Mouse (Mus musculus) heart, adult 2 months (tissue): ENCODE measurements around the gene Lrrc4c. TPM values are rescaled to one million over a fixed set of nuclear protein-coding genes. Genes with fewer than 3 reads are reported as not detected.

Source experiments
- DNase-seq, 2 experiments: peaks; one replicate each; pipeline ENCODE4 v3.0.0; 2021
- H3K27ac ChIP-seq: fragments of 200-600 bp; 2 replicates; pipeline ENCODE4 v1.8.1; 2022
- H3K27me3 ChIP-seq: fragments of 200-500 bp; 2 replicates; pipeline ENCODE4 v1.6.1; 2012; ENCODE audit warnings: mild to moderate bottlenecking, low read length, inconsistent platforms, mixed read lengths; ENCODE audit not compliant: control insufficient read depth, insufficient read depth
- H3K36me3 ChIP-seq: fragments of 200-500 bp; 2 replicates; pipeline ENCODE4 v1.6.1; 2012; ENCODE audit warnings: low read length, inconsistent platforms; ENCODE audit not compliant: control insufficient read depth, insufficient read depth
- H3K4me1 ChIP-seq: fragments of 200-500 bp; 2 replicates; pipeline ENCODE4 v1.6.1; 2011; ENCODE audit warnings: low read length; ENCODE audit not compliant: control insufficient read depth, insufficient read depth
- H3K4me3 ChIP-seq: fragments of 200-600 bp; 2 replicates; pipeline ENCODE4 v1.8.1; 2022
- H3K79me2 ChIP-seq: fragments of 200-500 bp; replicated peaks from 2 replicates; pipeline ENCODE4 v1.6.1; 2012; ENCODE audit warnings: mild to moderate bottlenecking, inconsistent platforms, low read length, moderate library complexity, mixed read lengths; ENCODE audit not compliant: control insufficient read depth, insufficient read depth
- H3K9ac ChIP-seq: fragments of 200-500 bp; 2 replicates; pipeline ENCODE4 v1.6.1; 2012; ENCODE audit warnings: low read depth, mild to moderate bottlenecking, control low read depth, inconsistent platforms, low read length, mixed read lengths
- CTCF ChIP-seq: fragments of 200-600 bp; IDR thresholded peaks from 2 replicates; pipeline ENCODE4 v1.8.1; 2022; ENCODE audit warnings: antibody characterized with exemption, mild to moderate bottlenecking, moderate library complexity
- EP300 ChIP-seq: fragments of 200-500 bp; IDR thresholded peaks from 2 replicates; pipeline ENCODE4 v1.6.1; 2011; ENCODE audit warnings: low read depth, low read length, control low read depth; ENCODE audit not compliant: insufficient read depth
- POLR2A ChIP-seq: fragments of 200-500 bp; IDR thresholded peaks from 2 replicates; pipeline ENCODE4 v1.6.1; 2011; ENCODE audit warnings: mild to moderate bottlenecking, low read depth, low read length, control low read depth; ENCODE audit not compliant: insufficient read depth
- WGBS: fragments of 180-500 bp; shearing (Covaris S2); methylation state at CpG from one replicate; pipeline ENCODE4 v1.1.7; 2018; 5-methylcytosine and 5-hydroxymethylcytosine counted together
- intact Hi-C: fragments of 180-260 bp; cut with DNase I; formaldehyde crosslinking; loops from one replicate; pipeline ENCODE4 v1.15.1; 2025
- polyA plus RNA-seq: library from polyadenylated mRNA; depleted of rRNA; stranded (reverse); fragments of >200 nt; gene quantifications from 2 replicates; pipeline ENCODE4 v1.2.3, GENCODE M21; 2012
- total RNA-seq, 2 experiments: library from RNA; stranded (reverse); gene quantifications; 2 replicates each; pipeline ENCODE4 v1.2.3; 2021

Lrrc4c gene
- total and polyA plus RNA-seq, 3 experiments = 0.20 to 0.39 (median 0.23) TPM

DNA sequence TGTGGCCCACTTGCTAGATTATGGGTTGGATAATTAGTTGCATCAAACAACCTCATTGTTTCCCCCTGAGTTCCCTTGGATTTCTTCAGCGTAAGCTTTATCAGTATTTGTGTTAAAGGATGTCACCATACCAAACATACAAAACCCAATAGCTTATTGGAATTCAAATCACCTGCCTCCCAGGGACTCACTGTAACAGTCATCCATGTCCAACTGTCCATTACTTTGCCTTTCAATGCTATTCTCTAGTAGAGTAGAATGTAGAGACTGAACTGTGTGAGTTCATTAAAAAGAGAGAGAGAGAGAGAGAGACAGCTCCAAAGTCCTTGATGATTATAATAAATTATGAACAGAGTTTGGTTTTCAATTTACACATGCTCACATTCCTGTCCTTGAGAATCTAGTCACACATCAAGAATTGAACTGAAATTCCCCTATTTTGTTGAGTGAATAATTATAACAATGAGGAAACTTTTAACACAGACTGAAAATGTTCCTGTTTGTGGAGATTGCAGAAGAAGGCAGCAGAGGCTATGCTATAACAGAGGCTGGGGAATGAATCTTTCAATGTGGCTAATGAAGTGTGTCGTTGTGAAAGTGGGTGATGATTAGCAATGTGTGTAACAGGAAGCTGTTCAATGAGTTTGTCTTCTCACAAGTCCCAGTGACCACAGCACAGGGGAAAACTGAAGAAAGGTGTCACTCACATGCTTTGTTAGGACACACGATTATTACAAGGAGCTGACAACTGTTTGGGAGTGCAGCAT, 181.3 kb downstream of the Lrrc4c start:
- H3K27me3 ChIP-seq = no peaks in the 10 kb centered on the region
- WGBS = 55% methylated on average over 3 of the region's 3 CpGs
- no peak overlapping the region for H3K4me3 ChIP-seq
- no peaks in the 10 kb centered on the region for H3K79me2 ChIP-seq
- TF ChIP-seq EP300 (no peak), POLR2A (no peak), CTCF (no peak)
- H3K9ac ChIP-seq = no peak overlapping the region
- no peak for DNase-seq
- no peaks in the 10 kb centered on the region for H3K4me1 ChIP-seq
- no peak overlapping the region for H3K27ac ChIP-seq
- no peaks in the 10 kb centered on the region for H3K36me3 ChIP-seq
- intact Hi-C loops = no loop called here

DNA sequence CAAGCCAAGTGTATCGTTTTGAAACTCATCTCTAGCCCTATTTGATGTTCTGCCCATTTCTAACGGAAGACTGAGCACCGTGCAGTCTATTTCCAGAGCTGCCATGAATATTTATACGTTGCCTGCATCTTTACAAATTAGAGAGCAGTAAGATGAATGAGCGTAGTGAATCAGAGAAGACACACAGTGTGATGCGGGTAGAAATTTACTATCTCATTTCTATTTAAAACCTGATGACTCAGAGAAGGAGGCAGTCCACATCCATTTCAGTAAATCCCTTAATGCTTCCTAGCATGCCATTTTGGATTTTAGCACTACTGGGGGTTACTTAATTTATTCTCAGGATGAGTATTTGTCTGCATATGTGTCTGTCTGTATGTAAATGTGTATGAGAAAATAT, 186.2 kb downstream of the Lrrc4c start:
- no peak overlapping the region for H3K27ac ChIP-seq
- no peak overlapping the region for H3K4me3 ChIP-seq
- H3K4me1 ChIP-seq = no peaks in the 10 kb centered on the region
- TF ChIP-seq POLR2A = no peak
- TF ChIP-seq EP300 = no peak
- TF ChIP-seq CTCF = no peak
- H3K9ac ChIP-seq = no peak overlapping the region
- intact Hi-C loops = no loop called here
- no peak for DNase-seq
- H3K36me3 ChIP-seq = no peaks in the 10 kb centered on the region
- WGBS = 66% methylated on average over 6 of the region's 6 CpGs
- H3K79me2 ChIP-seq = no peaks in the 10 kb centered on the region
- no peaks in the 10 kb centered on the region for H3K27me3 ChIP-seq

DNA sequence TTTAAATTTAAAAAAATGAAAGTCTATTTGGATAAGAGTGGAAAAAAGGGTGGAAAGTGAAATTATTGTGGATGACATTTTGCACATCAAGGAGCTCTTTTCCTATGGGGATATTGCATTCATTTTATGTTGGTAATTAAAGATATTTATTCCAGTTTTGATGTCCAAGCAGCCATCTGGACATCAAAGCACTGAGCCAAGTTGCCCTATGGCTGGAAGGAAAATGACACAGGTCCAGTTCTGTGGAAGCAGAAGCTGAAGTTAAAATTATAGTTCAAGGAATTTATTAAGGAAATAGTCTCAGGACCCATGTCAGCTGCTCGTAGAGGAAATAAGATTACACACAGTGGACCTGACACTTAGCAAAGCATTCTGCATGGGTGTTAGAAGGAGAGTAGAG, 187.7 kb downstream of the Lrrc4c start:
- no peak for DNase-seq
- H3K4me3 ChIP-seq = no peak overlapping the region
- H3K4me1 ChIP-seq = no peaks in the 10 kb centered on the region
- no peak overlapping the region for H3K27ac ChIP-seq
- no peaks in the 10 kb centered on the region for H3K36me3 ChIP-seq
- intact Hi-C loops = no loop called here
- WGBS = 48% methylated on average over 1 of the region's 1 CpGs
- H3K9ac ChIP-seq = no peak overlapping the region
- no peaks in the 10 kb centered on the region for H3K79me2 ChIP-seq
- TF ChIP-seq EP300 (no peak), CTCF (no peak), POLR2A (no peak)
- H3K27me3 ChIP-seq = no peaks in the 10 kb centered on the region

DNA sequence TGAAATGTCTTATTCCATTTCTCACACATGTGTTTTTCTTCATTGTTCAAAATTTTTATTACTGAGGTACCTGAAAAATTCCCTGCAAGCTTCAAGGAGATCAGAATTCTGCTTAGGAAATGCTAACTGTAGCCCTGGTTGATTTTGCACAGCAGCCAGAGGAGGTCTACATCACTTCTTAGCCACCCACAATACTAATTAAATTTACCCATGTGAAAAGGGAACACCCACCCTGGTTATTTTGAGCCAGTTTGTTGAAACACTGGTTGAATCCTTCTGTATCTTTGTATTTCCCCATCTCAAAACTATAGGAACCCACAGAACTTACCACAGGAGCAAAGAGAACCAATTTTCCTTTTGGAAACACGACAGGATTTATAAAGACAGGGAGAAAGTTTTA, 191.0 kb downstream of the Lrrc4c start:
- TF ChIP-seq EP300 (no peak), POLR2A (no peak), CTCF (no peak)
- H3K27ac ChIP-seq = no peak overlapping the region
- DNase-seq = no peak
- H3K79me2 ChIP-seq = no peaks in the 10 kb centered on the region
- intact Hi-C loops = no loop called here
- no peaks in the 10 kb centered on the region for H3K4me1 ChIP-seq
- H3K27me3 ChIP-seq = no peaks in the 10 kb centered on the region
- H3K9ac ChIP-seq = no peak overlapping the region
- WGBS = 23% methylated on average over 1 of the region's 1 CpGs
- H3K4me3 ChIP-seq = no peak overlapping the region
- H3K36me3 ChIP-seq = no peaks in the 10 kb centered on the region

DNA sequence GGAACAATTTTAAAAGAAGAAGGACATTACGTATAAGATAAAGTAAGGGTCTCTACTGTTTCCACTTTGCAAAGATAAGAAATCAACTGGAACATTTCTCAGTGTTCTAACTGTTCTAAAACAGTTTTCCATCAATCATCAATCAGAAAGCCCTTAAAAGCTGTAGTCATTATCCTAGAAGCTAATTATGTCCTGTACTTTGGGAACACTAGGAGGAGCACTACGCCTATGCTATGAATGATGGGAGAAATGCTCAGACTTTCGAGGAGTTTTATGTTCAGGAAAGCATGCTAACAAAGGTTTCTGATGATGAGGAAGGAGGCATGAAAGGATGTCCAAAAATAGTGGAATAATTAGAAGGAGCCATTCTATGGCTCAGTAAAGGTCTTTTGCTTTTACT, 219.5 kb downstream of the Lrrc4c start:
- intact Hi-C loops = no loop called here
- H3K27me3 ChIP-seq = no peaks in the 10 kb centered on the region
- no peaks in the 10 kb centered on the region for H3K79me2 ChIP-seq
- DNase-seq = no peak
- peak; percentile 55 for TF ChIP-seq CTCF
- no peak for TF ChIP-seq EP300
- H3K9ac ChIP-seq = no peak overlapping the region
- no peak overlapping the region for H3K27ac ChIP-seq
- no peaks in the 10 kb centered on the region for H3K36me3 ChIP-seq
- 60% methylated on average over 3 of the region's 3 CpGs for WGBS
- H3K4me3 ChIP-seq = no peak overlapping the region
- no peaks in the 10 kb centered on the region for H3K4me1 ChIP-seq

DNA sequence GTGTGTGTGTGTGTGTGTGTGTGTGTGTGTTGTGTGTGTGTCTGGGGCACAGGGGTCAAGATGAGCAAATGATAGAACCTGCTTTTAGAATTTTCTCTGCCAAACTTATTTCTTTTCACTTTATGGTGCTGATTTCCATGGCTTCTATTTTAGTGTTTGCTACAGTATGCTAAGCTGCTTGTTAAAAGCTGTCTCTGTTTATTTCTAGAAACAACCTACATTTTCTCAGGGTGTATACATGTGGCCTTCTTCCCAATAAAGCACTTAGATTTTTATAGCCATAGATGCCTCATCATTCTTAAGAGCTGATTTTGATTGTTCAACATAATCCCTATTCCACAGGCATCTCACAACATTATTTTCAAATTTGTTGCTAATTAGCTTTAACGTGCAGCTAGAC, 229.2 kb downstream of the Lrrc4c start:
- TF ChIP-seq POLR2A (no peak), EP300 (no peak), CTCF (no peak)
- H3K4me1 ChIP-seq = no peaks in the 10 kb centered on the region
- no peaks in the 10 kb centered on the region for H3K79me2 ChIP-seq
- H3K9ac ChIP-seq = no peak overlapping the region
- H3K27me3 ChIP-seq = no peaks in the 10 kb centered on the region
- no peak overlapping the region for H3K4me3 ChIP-seq
- DNase-seq = no peak
- H3K27ac ChIP-seq = no peak overlapping the region
- intact Hi-C loops = no loop called here
- WGBS = 79% methylated on average over 1 of the region's 1 CpGs
- no peaks in the 10 kb centered on the region for H3K36me3 ChIP-seq
